Mouse (Mus musculus) kidney, postnatal 4 days (tissue): ENCODE measurements around the gene Hps3.
"Not testable (repeated sequence)": the region's sequence is repeated elsewhere in the genome, so short reads cannot be mapped to it uniquely, and the experiment has no call there.

Experiments used
- DNase-seq, 2 experiments: peaks; one replicate each; pipeline ENCODE4 v3.0.0; 2021; ENCODE audit warnings: mixed read lengths in 2 of 2

Gene Hps3

GRCm38 (mm10) chr3:20005611-20006010 is 29.5 kb downstream of the Hps3 start:
- no peak for DNase-seq

GRCm38 (mm10) chr3:20004422-20004821 is 30.7 kb downstream of the Hps3 start:
- no peak for DNase-seq

- DNase-seq, result peak in 1 of 2 experiments; percentile 12
Measured at GRCm38 (mm10) chr3:20002786-20003185, 32.3 kb downstream of the Hps3 start.

GRCm38 (mm10) chr3:20000806-20001205 is 34.3 kb downstream of the Hps3 start:
- DNase-seq, result no peak

- no peak for DNase-seq
Measured at GRCm38 (mm10) chr3:19999551-19999950, 35.6 kb downstream of the Hps3 start.

GRCm38 (mm10) chr3:19992388-19992787 is 42.7 kb downstream of the Hps3 start:
- no peak for DNase-seq

GRCm38 (mm10) chr3:19990031-19990430 is 45.1 kb downstream of the Hps3 start:
- no peak for DNase-seq

- DNase-seq, result no peak
Measured at GRCm38 (mm10) chr3:19986123-19986522, 49.0 kb downstream of the Hps3 start.

GRCm38 (mm10) chr3:19982846-19983245 is 52.3 kb downstream of the Hps3 start:
- no peak for DNase-seq

GRCm38 (mm10) chr3:19981156-19981555 is 54.0 kb downstream of the Hps3 start:
- DNase-seq, result no peak

GRCm38 (mm10) chr3:19978474-19978873 is 56.6 kb downstream of the Hps3 start:
- DNase-seq, result peak; percentile 18 to 34

GRCm38 (mm10) chr3:19966072-19966471 is 69.0 kb downstream of the Hps3 start:
- DNase-seq, result no peak

GRCm38 (mm10) chr3:19965239-19965638 is 69.9 kb downstream of the Hps3 start:
- no peak for DNase-seq

- DNase-seq, result no peak
Measured at GRCm38 (mm10) chr3:19964625-19965188, 70.4 kb downstream of the Hps3 start.

- DNase-seq, result no peak
Measured at GRCm38 (mm10) chr3:19962769-19963513, 72.2 kb downstream of the Hps3 start.

- DNase-seq, result no peak
Measured at GRCm38 (mm10) chr3:19961341-19961740, 73.8 kb downstream of the Hps3 start.

- DNase-seq, result no peak
Measured at GRCm38 (mm10) chr3:19960570-19961114, 74.5 kb downstream of the Hps3 start.

GRCm38 (mm10) chr3:19958983-19959382 is 76.1 kb downstream of the Hps3 start:
- no peak for DNase-seq

GRCm38 (mm10) chr3:19958031-19958430 is 77.1 kb downstream of the Hps3 start:
- DNase-seq, result no peak

GRCm38 (mm10) chr3:19956885-19957284 is 78.2 kb downstream of the Hps3 start, which contains the start of gene Cp:
TSS of gene Cp (plus strand) at chr3:19957054.
- DNase-seq, result no peak

GRCm38 (mm10) chr3:19953865-19954264 is 81.2 kb downstream of the Hps3 start:
- DNase-seq, result peak; percentile 30 to 45

- no peak for DNase-seq
Measured at GRCm38 (mm10) chr3:19953425-19953824, 81.7 kb downstream of the Hps3 start.

- DNase-seq, result not testable (repeated sequence)
Measured at GRCm38 (mm10) chr3:19949401-19949800, 85.7 kb downstream of the Hps3 start.

- DNase-seq, result no peak
Measured at GRCm38 (mm10) chr3:19948552-19948951, 86.6 kb downstream of the Hps3 start.
